Mouse (Mus musculus) embryonic facial prominence, embryonic 14.5 days (tissue): ENCODE measurements around the gene Sema4g. TPM values are rescaled to one million over a fixed set of nuclear protein-coding genes. Genes with fewer than 3 reads are reported as not detected.
"Not testable (repeated sequence)": the region's sequence is repeated elsewhere in the genome, so short reads cannot be mapped to it uniquely, and the experiment has no call there.

Source experiments
- ATAC-seq: fragments of 200-750 bp; cut with Nextera tagmentation; 2 replicates; pipeline ENCODE4 v1.8.0; 2017; ENCODE audit warnings: low read depth, moderate number of reproducible peaks, moderate TSS enrichment
- DNase-seq: peaks from one replicate; pipeline ENCODE4 v3.0.0-alpha.2; 2015; ENCODE audit warnings: low spot score
- H3K27ac ChIP-seq: fragments of 300-500 bp; sonication (generic); replicated peaks from 2 replicates; pipeline ENCODE4 v1.5.1; 2014; ENCODE audit warnings: low read depth, mild to moderate bottlenecking, low read length, moderate library complexity
- H3K27me3 ChIP-seq: fragments of 300-500 bp; sonication (generic); replicated peaks from 2 replicates; pipeline ENCODE4 v1.6.1; 2014; ENCODE audit warnings: low read length; ENCODE audit not compliant: control insufficient read depth, insufficient read depth
- H3K36me3 ChIP-seq: fragments of 300-500 bp; sonication (generic); 2 replicates; pipeline ENCODE4 v1.6.1; 2014; ENCODE audit warnings: low read length, mixed read lengths; ENCODE audit not compliant: control insufficient read depth, insufficient read depth
- H3K4me1 ChIP-seq: fragments of 300-500 bp; sonication (generic); 2 replicates; pipeline ENCODE4 v1.6.1; 2014; ENCODE audit warnings: antibody characterized with exemption, low read length; ENCODE audit not compliant: control insufficient read depth, insufficient read depth
- H3K4me2 ChIP-seq: fragments of 300-500 bp; sonication (generic); 2 replicates; pipeline ENCODE4 v1.6.1; 2014; ENCODE audit warnings: low read depth, mild to moderate bottlenecking, low read length, moderate library complexity, mixed read lengths
- H3K4me3 ChIP-seq: fragments of 300-500 bp; sonication (generic); 2 replicates; pipeline ENCODE4 v1.5.1; 2014; ENCODE audit warnings: low read depth, mild to moderate bottlenecking, low read length
- H3K9ac ChIP-seq: fragments of 300-500 bp; sonication (generic); 2 replicates; pipeline ENCODE4 v1.6.1; 2014; ENCODE audit warnings: low read depth, mild to moderate bottlenecking, low read length, moderate library complexity, mixed read lengths
- H3K9me3 ChIP-seq: fragments of 300-500 bp; sonication (generic); 2 replicates; pipeline ENCODE4 v1.6.1; 2016; ENCODE audit warnings: low read length; ENCODE audit not compliant: control insufficient read depth
- WGBS: fragments of 180-500 bp; shearing (Covaris S2); extraction: QIAGEN DNeasy Blood & Tissue Kit; methylation state at CpG from one replicate; pipeline ENCODE4 v1.1.7; 2014; 5-methylcytosine and 5-hydroxymethylcytosine counted together
- polyA plus RNA-seq: library from polyadenylated mRNA; unstranded; fragments of >200 nt; fragmentation: Nextera tagmentation; extraction: Ambion mirVana; gene quantifications from 2 replicates; pipeline ENCODE4 v1.2.1, GENCODE M21; 2014

Gene Sema4g
- polyA plus RNA-seq, 1 experiment from 2014 or later, result 2.9 TPM

- Histone ChIP-seq H3K36me3 (peaks cover 21% of the 10 kb centered on the region), H3K4me2 (no peak overlapping the region), H3K4me3 (no peak overlapping the region), H3K9ac (no peak overlapping the region), H3K9me3 (no peaks in the 10 kb centered on the region), H3K4me1 (0 out of 2 replicates have a peak, but pooled peaks cover 2% of the 10 kb centered on the region), H3K27ac (no peak overlapping the region), H3K27me3 (no peaks in the 10 kb centered on the region)
- DNase-seq (peak; percentile 89), ATAC-seq (peak; percentile 58)
- 10% methylated on average over 4 of the region's 4 CpGs for WGBS
Observed at GRCm38 (mm10) chr19:45031780-45032179, 42.9 kb downstream of the Sema4g start.

GRCm38 (mm10) chr19:45032570-45033332 lies 43.9 kb downstream of the Sema4g start:
- Histone ChIP-seq H3K9me3 (no peaks in the 10 kb centered on the region), H3K4me1 (0 out of 2 replicates have a peak, but pooled peaks cover 2% of the 10 kb centered on the region), H3K27ac (no peak overlapping the region), H3K4me2 (no peak overlapping the region), H3K27me3 (no peaks in the 10 kb centered on the region), H3K36me3 (peaks cover 12% of the 10 kb centered on the region), H3K9ac (no peak overlapping the region), H3K4me3 (no peak overlapping the region)
- ATAC-seq (no peak), DNase-seq (peak; percentile 47)
- WGBS, result 52% methylated on average over 17 of the region's 17 CpGs

GRCm38 (mm10) chr19:45036867-45037266 lies 48.0 kb downstream of the Sema4g start:
- Histone ChIP-seq H3K4me1 (no peaks in the 10 kb centered on the region), H3K4me2 (no peak overlapping the region), H3K27me3 (no peaks in the 10 kb centered on the region), H3K9ac (no peak overlapping the region), H3K27ac (no peak overlapping the region), H3K36me3 (no peaks in the 10 kb centered on the region), H3K4me3 (no peak overlapping the region), H3K9me3 (no peaks in the 10 kb centered on the region)
- WGBS, result 48% methylated on average over 6 of the region's 16 CpGs
- 0 out of 2 replicates have a peak, but pooled peaks have one; percentile 5 for ATAC-seq
- no peak for DNase-seq

GRCm38 (mm10) chr19:45038198-45038597 lies 49.3 kb downstream of the Sema4g start:
- not testable (repeated sequence) for H3K9me3 ChIP-seq, ATAC-seq, H3K27me3 ChIP-seq, H3K4me3 ChIP-seq, H3K9ac ChIP-seq, H3K36me3 ChIP-seq, DNase-seq, H3K4me1 ChIP-seq, H3K27ac ChIP-seq, H3K4me2 ChIP-seq
- 88% methylated on average over 7 of the region's 7 CpGs for WGBS

GRCm38 (mm10) chr19:45040214-45040613 lies 51.3 kb downstream of the Sema4g start:
- WGBS, result 53% methylated on average over 10 of the region's 13 CpGs
- peaks cover 6% of the 10 kb centered on the region; the same call in 1 of the 2 replicates for H3K27me3 ChIP-seq
- H3K4me3 ChIP-seq, result no peak overlapping the region
- H3K36me3 ChIP-seq, result no peaks in the 10 kb centered on the region
- no peaks in the 10 kb centered on the region for H3K9me3 ChIP-seq
- no peak overlapping the region for H3K27ac ChIP-seq
- DNase-seq, result no peak
- H3K4me2 ChIP-seq, result no peak overlapping the region
- ATAC-seq, result no peak
- H3K4me1 ChIP-seq, result no peaks in the 10 kb centered on the region
- no peak overlapping the region for H3K9ac ChIP-seq

- ATAC-seq (no peak), DNase-seq (no peak)
- no peak overlapping the region for H3K9ac ChIP-seq
- H3K36me3 ChIP-seq, result 0 out of 2 replicates have a peak, but pooled peaks cover 2% of the 10 kb centered on the region
- H3K27me3 ChIP-seq, result peaks cover 7% of the 10 kb centered on the region; the same call in 1 of the 2 replicates
- no peaks in the 10 kb centered on the region for H3K9me3 ChIP-seq
- 61% methylated on average over 11 of the region's 11 CpGs for WGBS
- peaks cover 20% of the 10 kb centered on the region for H3K4me1 ChIP-seq
- no peak overlapping the region for H3K27ac ChIP-seq
- H3K4me2 ChIP-seq, result no peak overlapping the region
- no peak overlapping the region for H3K4me3 ChIP-seq
Observed at GRCm38 (mm10) chr19:45044389-45044927, 55.6 kb downstream of the Sema4g start.

GRCm38 (mm10) chr19:45045236-45045635 lies 56.3 kb downstream of the Sema4g start:
- H3K27ac ChIP-seq, result no peak overlapping the region
- no peaks in the 10 kb centered on the region for H3K9me3 ChIP-seq
- ATAC-seq (no peak), DNase-seq (no peak)
- H3K4me2 ChIP-seq, result no peak overlapping the region
- WGBS, result 34% methylated on average over 13 of the region's 15 CpGs
- H3K27me3 ChIP-seq, result peaks cover 7% of the 10 kb centered on the region; the same call in 1 of the 2 replicates
- no peak overlapping the region for H3K9ac ChIP-seq
- peaks cover 20% of the 10 kb centered on the region for H3K4me1 ChIP-seq
- peaks cover 6% of the 10 kb centered on the region for H3K36me3 ChIP-seq
- H3K4me3 ChIP-seq, result no peak overlapping the region

- Histone ChIP-seq H3K36me3 (peaks cover 10% of the 10 kb centered on the region), H3K9me3 (no peaks in the 10 kb centered on the region), H3K9ac (peak within 1 kb of the TSS; percentile 70), H3K27me3 (peaks cover 7% of the 10 kb centered on the region; the same call in 1 of the 2 replicates), H3K27ac (no peak within 1 kb of the TSS; the same call in 1 of the 2 replicates), H3K4me1 (peaks cover 20% of the 10 kb centered on the region), H3K4me2 (peak within 1 kb of the TSS; percentile 79), H3K4me3 (peak within 1 kb of the TSS; percentile 51)
- 63% methylated on average over 5 of the region's 5 CpGs for WGBS
- ATAC-seq (no peak), DNase-seq (no peak)
Observed at GRCm38 (mm10) chr19:45045651-45046050, 56.8 kb downstream of the Sema4g start, which contains the start of gene Pdzd7. Pdzd7 (minus strand) TSS chr19:45045717.
